Mouse (Mus musculus): ENCODE measurements around the gene Sox6. TPM values are rescaled to one million over a fixed set of nuclear protein-coding genes. Genes with fewer than 3 reads are reported as not detected.

Sox6 gene
- total and polyA plus RNA-seq, 3 experiments = 0.09 to 1.3 (median 0.90) TPM

- no peaks in the 10 kb centered on the region for H3K79me2 ChIP-seq (replicated peaks; ENCODE audit: control insufficient read depth, extremely low read depth, insufficient read depth, poor library complexity, severe bottlenecking)
- no peaks in the 10 kb centered on the region for H3K9me3 ChIP-seq (replicated peaks; ENCODE audit: low read length)
- in situ Hi-C loops (cut with MboI; ENCODE audit: low pct_ligation_motif_present, low pct_unique_long_range_greater_than_20kb, low sequenced_read_pairs) (no loop called here), dilution Hi-C loops (cut with MboI; ENCODE audit: extremely low pct_ligation_motif_present, extremely low pct_unique_long_range_greater_than_20kb, low sequenced_read_pairs) (no loop called here)
- TF ChIP-seq TBP (conservative IDR thresholded peaks at IDR 0.05; ENCODE audit: low read depth, low read length) (no peak), IRF4 (IDR thresholded peaks at IDR 0.05; ENCODE audit: low read depth, low read length) (no peak), ETS1 (conservative IDR thresholded peaks at IDR 0.05; ENCODE audit: low read depth, low read length) (no peak), RCOR1 (conservative IDR thresholded peaks at IDR 0.05; ENCODE audit: low read depth, low read length) (no peak), SIN3A (IDR thresholded peaks at IDR 0.05; ENCODE audit: low read length) (no peak), HCFC1 (IDR thresholded peaks at IDR 0.05; ENCODE audit: low read depth, low read length) (no peak), RAD21 (IDR thresholded peaks at IDR 0.05; ENCODE audit: low read depth, low read length) (no peak), POLR2AphosphoS2 (IDR thresholded peaks at IDR 0.05; ENCODE audit: low read depth, low read length) (no peak), USF2 (conservative IDR thresholded peaks at IDR 0.05; ENCODE audit: low read depth, low read length) (no peak), EP300 (IDR thresholded peaks at IDR 0.05; ENCODE audit: low read length) (no peak), JUND (conservative IDR thresholded peaks at IDR 0.05; ENCODE audit: low read depth, low read length) (no peak), USF1 (IDR thresholded peaks at IDR 0.05; ENCODE audit: low read depth, low read length) (no peak), TCF12 (IDR thresholded peaks at IDR 0.05; ENCODE audit: low read depth, low read length) (no peak), MAX (IDR thresholded peaks at IDR 0.05; ENCODE audit: low read length) (no peak), MYC (IDR thresholded peaks at IDR 0.05; ENCODE audit: low read depth, low read length) (no peak), POLR2A (IDR thresholded peaks at IDR 0.05; ENCODE audit: low read depth, low read length) (no peak), NRF1 (IDR thresholded peaks at IDR 0.05; ENCODE audit: low read depth, low read length) (no peak), JUN (IDR thresholded peaks at IDR 0.05; ENCODE audit: insufficient read depth, low read depth, low read length) (no peak), CHD2 (IDR thresholded peaks at IDR 0.05; ENCODE audit: low read length) (no peak), SMC3 (IDR thresholded peaks at IDR 0.05; ENCODE audit: low read depth, low read length) (no peak)
- no peaks in the 10 kb centered on the region for H3K27me3 ChIP-seq (replicated peaks)
- H3K4me2 ChIP-seq (ENCODE audit: insufficient read depth, low read depth, poor library complexity, severe bottlenecking) = no peak overlapping the region
- H3K4me3 ChIP-seq (replicated peaks in 1 of 3; ENCODE audit: low read depth in 2 of 3, low read length in 2 of 3, poor library complexity in 1 of 3) = no peak overlapping the region
- H3K27ac ChIP-seq (ENCODE audit: insufficient read depth, low read depth) = no peak overlapping the region
- no peak for DNase-seq (ENCODE audit: extremely low read depth)
- H3K36me3 ChIP-seq (replicated peaks in 1 of 2; ENCODE audit: control insufficient read depth in 1 of 2, insufficient read depth in 1 of 2, low read length in 1 of 2) = no peaks in the 10 kb centered on the region
- H3K9ac ChIP-seq (ENCODE audit: insufficient read depth, low read depth) = no peak overlapping the region
- H3K4me1 ChIP-seq (ENCODE audit: control insufficient read depth in 1 of 2, insufficient read depth in 2 of 2) = no peaks in the 10 kb centered on the region
These were observed 458.1 kb downstream of the Sox6 start for GRCm38 (mm10) chr7:115580461-115580860.

- Histone ChIP-seq H3K36me3 (replicated peaks in 1 of 2; ENCODE audit: control insufficient read depth in 1 of 2, insufficient read depth in 1 of 2, low read length in 1 of 2) (no peaks in the 10 kb centered on the region), H3K4me1 (ENCODE audit: control insufficient read depth in 1 of 2, insufficient read depth in 2 of 2) (no peaks in the 10 kb centered on the region), H3K79me2 (replicated peaks; ENCODE audit: control insufficient read depth, extremely low read depth, insufficient read depth, poor library complexity, severe bottlenecking) (no peaks in the 10 kb centered on the region), H3K27ac (ENCODE audit: insufficient read depth, low read depth) (no peak overlapping the region), H3K9me3 (replicated peaks; ENCODE audit: low read length) (no peaks in the 10 kb centered on the region), H3K27me3 (replicated peaks) (no peaks in the 10 kb centered on the region), H3K4me3 (replicated peaks in 1 of 3; ENCODE audit: low read depth in 2 of 3, low read length in 2 of 3, poor library complexity in 1 of 3) (no peak overlapping the region), H3K9ac (ENCODE audit: insufficient read depth, low read depth) (no peak overlapping the region), H3K4me2 (ENCODE audit: insufficient read depth, low read depth, poor library complexity, severe bottlenecking) (no peak overlapping the region)
- TF ChIP-seq UBTF (IDR thresholded peaks at IDR 0.05; ENCODE audit: low read depth, low read length) (no peak), RCOR1 (conservative IDR thresholded peaks at IDR 0.05; ENCODE audit: low read depth, low read length) (no peak), POLR2A (IDR thresholded peaks at IDR 0.05; ENCODE audit: low read depth, low read length) (no peak), BHLHE40 (IDR thresholded peaks at IDR 0.05; ENCODE audit: low read depth, low read length) (no peak), NRF1 (IDR thresholded peaks at IDR 0.05; ENCODE audit: low read depth, low read length) (no peak)
- DNase-seq (ENCODE audit: extremely low read depth) = no peak
- dilution Hi-C loops (cut with MboI; ENCODE audit: extremely low pct_ligation_motif_present, extremely low pct_unique_long_range_greater_than_20kb, low sequenced_read_pairs) = no loop called here
- in situ Hi-C loops (cut with MboI; ENCODE audit: low pct_ligation_motif_present, low pct_unique_long_range_greater_than_20kb, low sequenced_read_pairs) = no loop called here
These were observed 458.8 kb downstream of the Sox6 start for GRCm38 (mm10) chr7:115579826-115580225.
